Mouse (Mus musculus): ENCODE results near the gene Gm45618. TPM values are rescaled to one million over a fixed set of nuclear protein-coding genes. Genes with fewer than 3 reads are reported as not detected.

The Gm45618 gene
- total RNA-seq (2023): not detected

DNA sequence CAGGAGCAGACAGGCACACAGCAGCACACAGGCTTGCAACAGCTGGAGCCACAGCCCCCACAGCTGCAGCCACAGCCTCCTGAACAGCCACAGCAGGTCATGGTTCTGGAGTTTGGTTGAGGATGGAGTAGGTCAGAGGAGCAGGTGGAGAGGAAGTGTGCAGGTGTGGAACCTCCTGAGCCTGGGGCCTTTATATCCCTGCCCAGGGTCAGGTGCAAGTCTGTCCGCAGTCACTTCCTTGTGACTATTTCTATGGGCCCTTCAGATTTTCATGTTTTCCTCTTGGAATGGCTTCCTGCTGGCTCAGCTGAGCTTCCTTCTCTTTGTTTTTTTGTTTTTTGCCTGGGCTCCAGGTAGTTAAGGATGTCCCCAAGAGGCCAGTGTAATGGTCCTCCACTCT lies at the start of gene Gm45618:
TSS of gene Gm45618 (minus strand) at position 101 of the 400 bp plus-strand sequence.

DNA sequence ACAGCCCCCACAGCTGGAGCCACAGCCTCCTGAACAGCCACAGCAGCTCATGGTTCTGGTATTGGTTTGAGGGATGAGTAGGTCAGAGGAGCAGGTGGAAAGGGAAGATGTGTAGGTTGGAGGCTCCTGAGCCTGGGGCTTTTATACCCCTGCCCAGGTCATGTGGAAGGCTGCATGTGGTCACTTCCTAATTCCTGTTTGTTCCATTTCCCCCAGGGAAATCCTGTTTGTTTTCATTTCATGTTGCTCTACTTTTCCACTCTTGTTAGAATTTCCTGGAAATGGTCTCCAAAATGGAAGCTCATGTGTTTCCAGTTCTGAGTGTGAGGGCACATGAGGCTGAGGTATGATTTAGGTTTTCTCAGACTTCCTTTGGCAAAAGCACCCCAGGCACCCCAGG lies 45.1 kb upstream of the Gm45618 start, which contains the start of gene Gm4553:
TSS of gene Gm4553 (minus strand) at position 101 of the 400 bp plus-strand sequence.

DNA sequence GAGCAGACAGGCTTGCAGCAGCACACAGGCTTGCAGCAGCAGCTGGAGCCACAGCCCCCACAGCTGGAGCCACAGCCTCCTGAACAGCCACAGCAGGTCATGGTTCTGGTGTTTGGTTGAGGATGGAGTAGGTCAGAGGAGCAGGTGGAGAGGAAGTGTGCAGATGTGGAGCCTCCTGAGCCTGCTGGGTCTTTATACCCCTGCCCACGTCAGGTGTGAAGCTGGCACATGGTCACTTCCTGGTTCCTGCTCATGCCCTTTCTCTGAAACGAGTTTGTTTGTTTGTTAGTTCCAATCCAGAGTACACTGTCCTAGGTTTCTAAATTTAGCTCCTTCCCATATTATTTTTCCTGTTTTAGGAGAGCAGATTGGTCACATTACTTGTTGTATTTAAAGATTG lies 36.5 kb upstream of the Gm45618 start, which contains the start of gene Gm29735:
TSS of gene Gm29735 (minus strand) at position 101 of the 400 bp plus-strand sequence.

DNA sequence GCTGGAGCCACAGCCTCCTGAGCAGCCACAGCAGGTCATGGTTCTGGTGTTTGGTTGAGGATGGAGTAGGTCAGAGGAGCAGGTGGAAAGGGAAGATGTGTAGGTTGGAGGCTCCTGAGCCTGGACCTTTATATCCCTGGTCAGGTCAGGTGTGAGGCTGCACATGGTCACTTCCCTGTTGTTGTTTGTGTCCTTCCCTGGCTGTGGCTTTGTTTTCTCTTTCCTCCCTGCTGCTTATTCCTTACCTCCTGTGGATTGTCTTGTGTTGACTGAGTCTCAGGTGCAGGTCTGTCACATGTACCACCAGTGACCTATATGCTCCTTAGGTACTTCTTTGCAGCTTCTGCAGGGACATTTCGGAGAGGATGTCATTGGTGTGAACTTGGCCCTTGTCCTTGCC lies 24.0 kb upstream of the Gm45618 start, which contains the start of gene Gm45337:
TSS of gene Gm45337 (minus strand) at position 101 of the 400 bp plus-strand sequence.

DNA sequence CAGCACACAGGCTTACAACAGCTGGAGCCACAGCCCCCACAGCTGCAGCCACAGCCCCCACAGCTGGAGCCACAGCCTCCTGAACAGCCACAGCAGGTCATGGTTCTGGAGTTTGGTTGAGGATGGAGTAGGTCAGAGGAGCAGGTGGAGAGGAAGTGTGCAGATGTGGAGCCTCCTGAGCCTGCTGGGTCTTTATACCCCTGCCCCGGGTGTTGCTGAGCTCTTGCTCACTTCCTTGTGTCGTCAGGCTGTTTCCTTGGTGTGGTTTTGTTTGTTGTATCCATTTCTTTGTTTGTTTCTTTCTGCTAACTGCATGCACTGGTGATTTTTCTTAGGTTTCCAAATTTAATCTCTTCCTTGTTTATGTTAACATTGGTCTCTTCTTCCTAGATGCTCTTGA lies 15.4 kb upstream of the Gm45618 start, which contains the start of gene Gm39115:
TSS of gene Gm39115 (minus strand) at position 101 of the 400 bp plus-strand sequence.

DNA sequence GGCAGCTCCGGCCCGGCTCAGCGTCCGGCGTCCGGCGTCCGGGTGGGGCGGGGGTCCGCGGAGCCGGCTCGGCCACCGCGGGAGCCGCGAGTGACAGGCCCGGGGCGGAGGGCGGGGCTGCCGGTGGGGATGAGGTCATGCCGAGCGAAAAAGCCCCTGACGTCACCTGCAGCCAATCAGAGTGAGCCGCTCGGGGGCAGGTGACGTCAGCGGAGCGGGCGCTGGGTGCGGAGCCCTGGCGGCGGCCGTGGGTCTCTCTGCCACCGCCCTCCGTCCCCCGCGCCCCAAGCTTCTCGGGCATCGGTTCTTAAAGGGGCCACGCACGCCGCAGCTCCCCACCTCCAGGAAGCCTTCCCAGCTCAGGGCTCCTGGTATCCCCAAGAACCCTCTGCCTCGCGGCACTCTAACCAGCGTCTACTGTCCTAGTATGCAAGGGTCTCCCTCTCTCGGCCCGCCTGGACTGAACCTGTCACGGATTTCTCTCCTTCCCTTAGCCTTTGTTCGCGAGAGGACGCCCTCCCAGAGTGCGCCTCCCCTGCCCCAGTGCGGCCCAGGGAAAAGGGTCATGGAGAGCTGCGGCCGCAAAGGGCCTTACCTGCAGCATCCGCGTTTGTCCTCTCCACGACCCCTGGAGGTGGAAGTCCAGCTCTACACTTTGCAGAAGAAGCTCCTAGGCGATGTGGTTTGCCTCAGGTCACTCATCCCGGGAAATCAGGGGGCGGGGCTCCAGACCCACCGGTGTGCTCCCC lies 25.2 kb downstream of the Gm45618 start, which contains the start of gene Dusp8:
TSS of gene Dusp8 (minus strand) at position 661 of the 749 bp plus-strand sequence.

Other genes with a start within 250 kb of the Gm45618 start
- gene Tollip, start 202.2 kb downstream of the Gm45618 start, total RNA-seq (2023): 10 to 100 TPM; 68.2 to 70.2 TPM
- not detected for gene Brsk2, start 171.0 kb downstream of the Gm45618 start, total RNA-seq (2023)
- gene Mob2, start 59.7 kb downstream of the Gm45618 start, total RNA-seq (2023): 10 to 100 TPM; 26.4 to 33.0 TPM
- gene Dusp8, start 24.9 kb downstream of the Gm45618 start, total RNA-seq (2023): 1 to 10 TPM; 1.2 to 1.9 TPM
- not detected for gene Gm39115, start 15.3 kb upstream of the Gm45618 start, total RNA-seq (2023)
- not detected for gene Gm45337, start 23.9 kb upstream of the Gm45618 start, total RNA-seq (2023)
- gene Gm29735, start 36.4 kb upstream of the Gm45618 start, total RNA-seq (2023): not detected
- gene Gm4553, start 45.0 kb upstream of the Gm45618 start, total RNA-seq (2023): not detected
- not detected for gene Krtap5-2, start 55.3 kb upstream of the Gm45618 start, total RNA-seq (2023)
- gene Gm10153, start 69.7 kb upstream of the Gm45618 start, total RNA-seq (2023): not detected
- not detected for gene Krtap5-3, start 80.6 kb upstream of the Gm45618 start, total RNA-seq (2023)
- gene Gm7579, start 91.1 kb upstream of the Gm45618 start, total RNA-seq (2023): not detected
- gene Krtap5-5, start 109.2 kb upstream of the Gm45618 start, total RNA-seq (2023): not detected
- gene Gm40460, start 120.3 kb upstream of the Gm45618 start, total RNA-seq (2023): not detected
- gene Gm2431, start 137.6 kb upstream of the Gm45618 start, total RNA-seq (2023): not detected
- not detected for gene Gm4559, start 153.6 kb upstream of the Gm45618 start, total RNA-seq (2023)
- not detected for gene Krtap5-1, start 176.4 kb upstream of the Gm45618 start, total RNA-seq (2023)
- not detected for gene Krtap5-4, start 182.8 kb upstream of the Gm45618 start, total RNA-seq (2023)